Mouse (Mus musculus) hindlimb bud, embryonic 11.5 days (tissue): ENCODE measurements around the gene Rasgrp2.

ENCODE experiments used
- DNase-seq: peaks from one replicate; pipeline ENCODE4 v3.0.0-alpha.2; 2012; ENCODE audit warnings: low read depth, low spot score; ENCODE audit errors: extremely low spot score

Rasgrp2 gene

GRCm38 (mm10) chr19:6407109-6407508 is 8.0 kb downstream of the Rasgrp2 start:
- no peak for DNase-seq

GRCm38 (mm10) chr19:6407816-6408510 is 8.8 kb downstream of the Rasgrp2 start:
- DNase-seq: no peak

- DNase-seq: no peak
These were observed 9.6 kb downstream of the Rasgrp2 start for GRCm38 (mm10) chr19:6408749-6409148.

- no peak for DNase-seq
These were observed 10.0 kb downstream of the Rasgrp2 start for GRCm38 (mm10) chr19:6409176-6409575.

DNA sequence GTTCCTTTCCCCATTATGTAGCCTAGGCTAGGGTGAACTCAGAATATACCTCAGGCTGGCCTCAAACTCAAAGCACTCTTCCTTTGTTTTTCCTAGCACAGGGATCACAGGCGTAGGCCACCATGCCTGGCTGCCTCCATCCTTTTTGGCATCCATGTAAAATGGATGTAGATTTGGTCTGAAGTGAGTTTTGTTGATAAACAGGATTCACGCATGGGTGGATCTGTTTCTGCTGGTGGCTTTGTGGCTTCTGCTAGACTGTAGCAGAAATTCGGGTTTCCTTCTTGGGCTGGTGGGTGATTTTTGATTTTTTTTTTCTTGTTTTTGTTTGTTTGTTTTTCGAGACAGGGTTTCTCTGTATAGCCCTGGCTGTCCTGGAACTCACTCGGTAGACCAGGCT is 10.8 kb downstream of the Rasgrp2 start:
- DNase-seq: no peak

- no peak for DNase-seq
These were observed 13.7 kb downstream of the Rasgrp2 start for GRCm38 (mm10) chr19:6412798-6413197.

DNA sequence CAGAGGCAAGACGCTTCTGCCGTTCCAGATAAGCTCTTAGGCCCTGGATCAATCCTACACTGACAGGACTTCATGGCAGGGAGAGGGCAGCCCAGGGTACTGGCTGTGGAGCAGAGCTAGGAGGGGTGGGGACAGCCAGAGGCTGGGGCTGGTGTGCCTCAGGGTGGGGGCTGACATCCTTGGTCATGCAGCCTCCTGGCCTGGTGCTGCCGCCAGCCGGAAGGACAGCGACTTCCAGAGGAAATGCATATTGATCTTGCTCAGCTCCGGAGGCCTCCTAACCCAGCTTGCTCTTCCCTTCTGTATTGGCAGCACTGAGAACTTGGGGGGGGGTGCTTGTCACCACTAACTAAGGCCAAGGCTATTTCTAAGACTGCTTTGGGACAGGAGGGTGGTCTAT is 16.3 kb downstream of the Rasgrp2 start:
- no peak for DNase-seq

DNA sequence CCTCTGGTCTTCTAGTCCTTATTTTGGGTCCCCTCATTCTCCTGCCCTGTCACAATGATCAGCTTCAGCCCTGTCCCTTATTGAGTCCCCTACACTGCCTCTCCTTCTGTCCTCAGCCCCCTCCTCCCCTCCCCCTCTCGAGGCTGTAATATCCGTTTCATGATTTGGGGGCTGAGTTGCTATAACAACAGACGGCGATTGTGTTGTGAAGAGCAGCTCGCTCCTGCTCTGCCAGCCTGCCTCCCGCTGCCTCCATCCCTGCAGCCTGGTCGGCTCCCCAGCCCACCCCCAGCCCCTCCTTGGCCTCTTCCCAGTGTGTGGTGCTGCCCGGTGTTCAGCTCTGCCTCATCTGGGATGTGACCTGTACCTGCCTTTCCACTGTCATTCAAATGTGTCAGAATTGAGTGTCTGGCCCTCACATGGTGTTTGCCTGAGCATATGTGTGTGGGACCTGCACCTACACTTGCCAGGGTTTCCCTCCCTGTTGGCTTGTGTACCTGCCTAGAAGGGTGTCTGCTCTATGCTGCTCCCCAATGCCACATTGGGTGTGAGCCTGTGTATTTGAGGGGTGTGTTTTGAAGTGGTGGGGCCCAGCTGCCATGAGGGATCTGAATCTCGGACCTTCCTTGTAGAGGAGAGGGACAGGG is 17.1 kb downstream of the Rasgrp2 start:
- no peak for DNase-seq

DNA sequence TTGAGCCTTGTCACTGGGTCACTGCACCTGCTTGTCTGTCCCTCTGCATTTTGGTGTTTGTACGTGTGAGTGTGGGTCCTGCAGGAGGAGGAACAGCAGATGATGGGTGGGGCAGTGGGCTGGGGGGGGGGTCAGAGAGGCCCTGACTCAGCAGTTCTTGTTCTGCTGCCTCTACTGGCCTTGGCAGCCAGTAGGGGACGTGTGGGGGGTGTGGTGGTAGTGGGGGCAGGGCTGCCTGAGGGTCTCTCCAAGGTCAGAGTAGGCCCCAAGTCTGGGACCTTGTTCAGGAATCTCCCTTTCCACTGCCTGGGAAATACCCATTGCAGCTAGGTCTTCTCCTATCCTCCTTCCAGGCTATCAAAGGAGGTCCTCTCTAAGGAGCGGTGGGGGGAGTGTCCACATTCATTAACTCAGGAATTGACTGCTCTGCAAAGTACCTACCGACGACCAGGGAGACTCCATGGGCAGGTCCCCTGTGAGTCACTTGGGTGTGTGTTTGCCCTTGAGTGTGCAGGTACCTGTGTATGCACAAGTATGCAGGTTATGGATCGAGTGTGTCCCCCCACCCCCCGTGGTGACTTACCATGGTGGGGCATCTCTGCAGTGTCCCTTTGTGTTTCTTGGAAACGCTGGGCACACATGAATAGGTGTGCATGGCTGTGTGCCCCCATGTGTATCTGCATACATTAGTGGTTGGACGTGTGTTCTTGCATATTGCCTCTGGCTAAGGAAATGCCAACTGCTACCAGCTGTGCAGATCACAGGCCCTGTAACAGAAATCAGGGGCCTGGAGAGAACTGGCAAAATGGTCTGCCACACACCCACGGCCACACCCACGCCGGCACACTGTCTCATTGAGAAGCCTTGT is 18.0 kb downstream of the Rasgrp2 start:
- DNase-seq: no peak

DNA sequence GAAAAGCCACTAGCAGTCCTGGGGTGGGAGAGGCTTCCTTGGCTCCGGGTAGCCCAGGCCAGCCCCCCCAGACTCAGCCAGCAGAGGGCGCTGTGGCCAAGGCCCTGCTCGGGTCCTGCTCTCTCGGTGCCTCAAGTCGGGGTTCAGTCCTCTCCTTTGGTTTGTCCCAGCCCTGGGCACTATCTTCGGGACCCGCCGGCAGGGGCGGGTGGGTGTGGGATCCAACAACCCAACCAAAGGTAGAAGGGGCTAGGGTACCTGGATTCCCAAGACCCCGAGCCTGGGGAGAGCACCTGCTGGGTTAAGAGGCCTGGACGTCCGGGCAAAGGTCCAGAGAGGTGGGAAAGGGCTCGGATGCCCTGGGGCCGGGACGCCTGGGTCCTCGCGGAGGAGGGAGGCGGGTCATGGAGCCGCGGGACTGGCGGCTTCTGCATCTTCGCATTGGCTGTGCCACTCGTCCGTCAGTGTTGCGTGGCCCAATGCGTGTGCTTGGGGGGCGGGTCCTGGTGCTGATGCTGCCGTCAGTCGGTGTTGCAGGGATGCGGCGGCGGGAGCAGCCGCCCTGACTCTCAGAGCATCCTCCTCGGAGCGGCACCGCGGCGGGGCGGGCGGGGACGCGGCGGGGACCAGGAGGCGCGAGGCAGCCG is 19.2 kb downstream of the Rasgrp2 start, which contains the start of gene Nrxn2:
TSS of gene Nrxn2 (plus strand) at position 499 of the 647 bp plus-strand sequence.
- no peak for DNase-seq

GRCm38 (mm10) chr19:6418984-6419692 is 20.0 kb downstream of the Rasgrp2 start:
- no peak for DNase-seq

GRCm38 (mm10) chr19:6419805-6420310 is 20.7 kb downstream of the Rasgrp2 start:
- no peak for DNase-seq

DNA sequence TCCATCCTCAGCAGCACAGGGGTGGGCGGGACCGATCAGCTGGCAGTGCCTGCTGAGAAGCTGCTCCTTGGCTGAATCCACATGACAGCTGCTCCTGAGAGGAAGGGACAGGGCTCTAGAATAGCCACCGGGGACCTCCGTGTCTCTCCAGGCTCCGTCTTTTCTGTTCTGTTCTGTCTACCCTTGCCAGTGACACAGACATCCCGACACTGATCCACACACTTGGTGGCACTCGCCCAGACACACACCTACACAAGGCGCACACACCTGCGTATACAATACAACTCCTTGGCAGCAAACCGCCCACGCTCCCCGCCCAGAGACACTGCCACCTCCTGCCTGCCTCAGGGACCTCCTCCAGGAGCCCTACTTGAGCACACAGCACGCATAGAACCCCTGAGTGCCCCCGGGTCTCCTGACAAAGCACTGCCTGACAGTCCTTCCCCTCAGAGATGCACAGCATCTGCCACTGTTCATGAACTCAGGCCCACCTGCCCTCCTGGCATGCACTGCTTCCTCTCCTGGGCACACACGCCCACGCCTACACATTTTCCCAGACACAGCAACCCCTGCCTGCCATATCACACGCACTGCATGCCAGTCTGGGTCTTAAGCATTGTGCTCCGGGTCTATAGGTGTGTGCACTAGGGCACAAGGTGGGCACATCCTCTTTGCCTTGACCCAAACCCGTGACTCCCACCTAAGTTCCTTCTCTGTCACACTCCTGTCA is 21.5 kb downstream of the Rasgrp2 start:
- DNase-seq: no peak

DNA sequence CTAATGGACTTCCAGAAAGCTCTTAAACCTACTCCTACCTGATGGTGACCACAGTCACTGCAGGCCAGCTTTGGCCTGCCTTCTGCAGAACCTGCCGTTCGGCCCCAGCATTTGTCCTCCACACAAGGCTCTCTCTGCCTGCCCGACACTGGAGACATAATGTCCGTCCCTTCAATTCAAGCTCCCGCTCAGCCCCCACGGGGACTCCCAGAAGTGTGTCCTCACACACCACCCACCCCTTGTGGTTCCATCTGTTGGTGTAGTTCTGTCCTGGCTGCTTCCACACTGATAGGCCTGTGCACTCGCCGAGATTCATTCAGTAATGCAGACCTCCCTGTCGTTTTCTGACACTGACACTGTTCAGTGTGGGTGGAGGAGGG is 22.1 kb downstream of the Rasgrp2 start:
- no peak for DNase-seq

DNA sequence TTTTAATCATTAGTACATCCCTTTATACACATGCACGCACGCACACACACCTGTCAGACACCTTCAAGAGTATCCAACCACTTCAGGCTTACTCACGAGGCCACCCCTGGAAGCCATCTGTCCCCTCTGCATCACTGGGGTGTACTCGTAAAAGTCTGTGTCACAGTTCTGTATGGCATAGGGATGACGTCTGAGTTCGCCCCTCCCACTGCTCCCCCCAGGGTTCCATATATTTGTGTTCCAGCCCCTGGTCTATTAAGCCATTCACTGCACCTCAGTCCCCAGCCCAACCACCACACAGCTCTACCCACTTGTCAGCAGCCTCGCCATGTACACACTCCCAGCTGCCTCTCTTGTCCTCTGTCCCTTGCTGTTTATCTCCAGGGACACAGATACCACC is 22.9 kb downstream of the Rasgrp2 start:
- no peak for DNase-seq

GRCm38 (mm10) chr19:6423241-6423640 is 24.1 kb downstream of the Rasgrp2 start:
- DNase-seq: no peak

DNA sequence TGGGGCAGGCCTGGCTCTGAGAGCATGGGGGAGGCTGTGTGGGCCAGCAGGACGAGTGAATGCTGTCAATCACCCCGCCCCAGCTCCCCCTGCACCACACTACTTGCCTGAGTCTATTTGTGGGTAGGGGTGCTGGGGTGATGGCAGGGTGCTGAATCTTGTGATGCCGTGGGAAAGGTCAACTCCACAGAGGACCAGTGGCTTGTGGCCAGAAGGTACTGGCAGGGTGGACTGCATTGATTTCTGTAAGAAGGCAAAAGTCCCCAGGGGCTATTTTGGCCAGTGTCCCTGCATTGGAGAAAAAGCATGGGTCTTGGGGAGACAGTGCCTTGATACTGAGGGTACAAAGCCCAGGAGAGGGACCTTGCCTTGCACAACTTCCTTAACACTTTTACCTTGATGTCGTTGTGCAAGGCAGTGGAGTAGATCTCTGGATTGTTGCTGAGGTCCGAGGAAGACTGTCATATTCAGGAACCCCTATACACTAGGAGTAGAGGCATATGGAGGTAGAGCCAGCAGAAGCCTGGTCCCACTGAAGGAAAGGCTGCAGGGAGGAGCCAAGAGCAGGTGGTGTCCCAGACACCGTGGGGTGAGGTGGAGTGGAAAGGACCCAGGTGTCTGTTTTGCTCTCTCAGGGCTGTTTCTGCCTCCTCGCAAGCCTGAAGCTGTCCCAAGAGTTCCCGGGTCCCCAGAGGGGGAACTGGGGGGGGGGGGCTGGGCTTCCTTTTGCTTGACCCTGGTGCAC is 25.2 kb downstream of the Rasgrp2 start:
- no peak for DNase-seq

- no peak for DNase-seq
These were observed 26.5 kb downstream of the Rasgrp2 start for GRCm38 (mm10) chr19:6425595-6425994.
